Mouse (Mus musculus) thymus, postnatal 0 days (tissue): ENCODE results near the gene Fam196b. TPM values are rescaled to one million over a fixed set of nuclear protein-coding genes. Genes with fewer than 3 reads are reported as not detected.

Experiments
- DNase-seq: peaks from one replicate; pipeline ENCODE4 v3.0.0-alpha.2; 2015; ENCODE audit warnings: low spot score
- polyA plus RNA-seq: library from polyadenylated mRNA; unstranded; fragments of >200 nt; fragmentation: Nextera tagmentation; extraction: Ambion mirVana; gene quantifications from 2 replicates; pipeline ENCODE4 v1.2.1, GENCODE M21; 2015

Fam196b gene
- polyA plus RNA-seq, 1 experiment from 2014 or later = 1.9 TPM

DNA sequence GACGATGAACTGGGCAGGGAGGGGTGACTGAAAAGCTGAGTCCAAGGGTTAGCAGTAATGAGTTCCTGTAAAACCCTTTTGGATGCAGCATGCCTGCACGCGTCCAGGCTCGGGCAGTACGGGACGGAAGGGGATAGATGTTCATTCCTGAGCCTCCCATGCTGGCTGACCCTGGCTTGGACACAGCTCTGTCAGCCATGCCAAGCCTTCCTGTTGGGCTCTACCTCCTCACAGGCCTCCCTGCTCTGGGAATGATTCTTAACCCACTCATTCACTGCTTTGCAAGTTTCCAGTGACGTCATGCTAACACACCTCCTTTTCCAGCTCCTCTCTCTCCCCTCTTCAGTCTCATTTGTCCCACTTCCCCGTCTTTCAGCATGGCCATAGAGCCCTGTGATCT lies 9.0 kb downstream of the Fam196b start:
- DNase-seq = no peak

DNA sequence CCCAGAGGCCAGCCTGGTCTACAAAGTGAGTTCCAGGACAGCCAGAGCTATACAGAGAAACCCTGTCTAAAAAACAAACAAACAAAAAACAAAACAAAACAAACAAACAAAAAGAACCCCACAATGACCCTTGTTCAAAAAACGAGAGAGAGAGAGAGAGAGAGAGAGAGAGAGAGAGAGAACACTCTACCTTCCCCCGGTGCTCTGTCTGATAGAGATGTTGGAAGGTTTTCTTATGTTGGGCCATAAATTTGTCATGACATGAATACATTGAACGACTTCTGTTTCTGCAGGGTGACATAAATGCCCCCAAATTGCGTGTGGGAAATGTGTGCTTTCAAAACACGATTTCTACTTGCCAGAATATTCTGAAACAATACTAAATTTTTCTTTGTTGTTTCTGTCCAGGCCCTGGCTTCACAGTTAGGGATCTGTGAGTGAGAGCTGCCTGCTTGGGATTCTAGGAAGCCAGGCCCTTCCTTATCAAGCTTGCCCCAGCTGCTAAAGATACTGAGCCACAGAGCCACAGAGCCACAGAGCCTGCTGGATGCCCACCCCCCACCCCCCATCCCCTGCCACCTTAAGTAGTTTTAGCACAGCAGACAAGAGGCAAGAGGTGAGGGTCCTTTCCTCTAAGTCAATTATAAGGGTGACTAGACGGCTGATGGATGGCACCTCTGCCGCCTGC lies 17.9 kb downstream of the Fam196b start:
- DNase-seq = no peak

DNA sequence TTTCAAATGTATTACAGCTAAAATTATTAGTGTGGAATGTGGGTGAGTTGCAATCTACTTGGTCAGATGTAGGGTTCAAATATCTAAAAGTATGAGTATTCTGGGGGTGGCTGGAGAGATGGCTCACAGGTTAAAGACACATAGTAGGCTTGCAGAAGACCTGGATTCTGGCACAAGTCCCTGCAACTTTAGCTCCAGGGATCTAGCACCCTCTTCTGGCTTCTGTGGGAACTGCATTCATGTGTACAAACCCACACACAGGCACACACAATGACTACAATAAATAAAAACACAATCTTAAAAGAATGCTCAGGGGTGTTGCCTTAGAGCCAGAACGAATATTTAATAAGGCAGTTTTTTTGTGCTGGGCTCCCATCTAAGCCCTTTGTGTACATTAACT lies 23.3 kb downstream of the Fam196b start:
- DNase-seq = no peak

DNA sequence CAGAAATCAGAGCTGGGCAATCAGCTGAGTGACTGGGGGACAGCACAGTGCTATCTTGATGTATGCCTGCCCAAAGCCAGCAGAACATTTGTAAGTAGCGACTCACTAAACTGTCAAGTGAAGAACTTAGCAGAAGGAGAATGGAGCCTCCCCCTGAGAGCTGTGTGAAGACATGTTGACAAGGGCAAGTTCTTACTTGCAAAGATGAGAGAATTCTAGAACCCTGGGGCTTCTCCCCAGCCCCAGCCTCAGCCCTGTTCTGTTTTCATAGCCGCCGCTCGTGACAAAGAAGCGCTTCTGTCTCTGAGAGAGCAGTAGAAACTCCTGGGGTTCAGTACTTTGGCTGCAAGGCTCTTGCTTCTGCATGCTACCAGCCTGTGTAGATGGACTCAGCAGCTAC lies 25.1 kb downstream of the Fam196b start:
- no peak for DNase-seq

DNA sequence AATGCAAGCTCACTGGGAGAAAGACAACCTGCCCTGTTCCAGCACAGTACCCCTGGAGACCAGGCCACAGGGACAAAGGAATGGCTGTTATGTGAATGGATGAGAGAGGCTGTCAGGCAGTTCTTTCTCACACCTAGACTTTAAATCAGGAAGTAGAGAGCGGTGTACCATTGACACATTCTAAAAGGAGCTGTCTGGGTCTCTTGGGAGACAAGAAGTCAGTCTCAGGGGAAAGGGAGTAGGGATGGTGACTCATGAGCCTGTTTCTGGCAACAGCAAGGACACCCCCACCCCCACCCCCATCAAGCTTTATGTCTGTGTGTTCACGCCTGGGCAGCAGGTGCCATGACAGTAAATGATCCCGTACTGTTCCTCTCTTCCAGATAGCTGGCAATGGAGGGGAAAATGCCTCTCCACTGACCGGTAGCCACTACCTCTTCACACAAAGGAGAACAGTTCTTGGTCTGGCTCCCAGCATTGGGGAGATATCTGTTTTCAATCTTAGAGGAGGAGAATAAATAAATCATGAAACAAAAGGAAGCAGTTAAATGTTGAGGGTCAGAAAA lies 29.2 kb downstream of the Fam196b start:
- no peak for DNase-seq

DNA sequence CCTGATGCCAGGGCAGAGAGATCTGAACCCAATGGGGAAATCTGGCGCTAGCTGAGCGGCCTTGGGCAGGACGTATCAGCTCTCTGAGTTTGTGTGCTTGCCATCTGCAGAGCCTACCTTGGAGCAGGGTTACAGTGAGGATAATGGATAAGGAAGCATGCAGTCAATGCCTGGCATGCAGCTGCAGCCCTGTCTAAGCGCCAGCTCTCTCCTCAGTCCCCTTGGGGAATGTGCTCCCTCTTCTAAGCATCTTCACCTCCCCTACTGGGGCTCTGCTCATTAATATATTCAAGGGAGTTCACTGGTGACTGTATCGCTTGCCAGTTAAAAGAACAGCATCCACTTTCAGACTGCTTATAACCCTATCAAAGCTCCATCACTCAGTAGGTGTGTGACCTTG lies 29.7 kb downstream of the Fam196b start:
- DNase-seq = no peak

DNA sequence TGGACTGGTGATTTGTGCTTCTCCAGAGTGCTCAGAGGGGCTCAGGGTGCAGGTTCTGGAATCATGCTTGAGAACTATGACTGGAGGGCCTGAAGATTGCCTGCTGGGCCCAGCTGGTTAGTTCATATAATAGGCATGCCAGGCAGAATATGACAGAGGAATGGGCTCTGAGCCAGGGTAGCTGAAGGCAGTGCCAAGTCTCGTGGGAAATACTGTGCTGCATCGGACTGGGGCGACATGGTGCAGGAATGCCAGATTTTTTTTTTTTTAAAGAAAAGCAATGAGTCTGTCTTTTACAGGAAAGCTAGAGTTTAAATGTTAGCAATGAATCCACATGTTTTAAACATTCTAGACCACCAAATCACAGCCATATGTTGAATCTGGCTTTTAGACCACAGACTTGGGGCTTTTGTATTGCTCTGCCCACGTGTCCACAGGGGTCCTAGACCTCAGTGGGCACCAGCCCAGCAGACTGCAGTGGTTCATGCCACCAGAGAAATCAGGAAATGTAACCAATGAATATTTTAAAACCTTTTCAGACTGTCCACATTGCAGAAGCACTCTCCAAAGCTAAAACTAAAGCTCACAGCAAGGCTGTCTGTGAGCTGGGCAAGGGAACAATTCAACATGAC lies 33.8 kb downstream of the Fam196b start:
- no peak for DNase-seq

DNA sequence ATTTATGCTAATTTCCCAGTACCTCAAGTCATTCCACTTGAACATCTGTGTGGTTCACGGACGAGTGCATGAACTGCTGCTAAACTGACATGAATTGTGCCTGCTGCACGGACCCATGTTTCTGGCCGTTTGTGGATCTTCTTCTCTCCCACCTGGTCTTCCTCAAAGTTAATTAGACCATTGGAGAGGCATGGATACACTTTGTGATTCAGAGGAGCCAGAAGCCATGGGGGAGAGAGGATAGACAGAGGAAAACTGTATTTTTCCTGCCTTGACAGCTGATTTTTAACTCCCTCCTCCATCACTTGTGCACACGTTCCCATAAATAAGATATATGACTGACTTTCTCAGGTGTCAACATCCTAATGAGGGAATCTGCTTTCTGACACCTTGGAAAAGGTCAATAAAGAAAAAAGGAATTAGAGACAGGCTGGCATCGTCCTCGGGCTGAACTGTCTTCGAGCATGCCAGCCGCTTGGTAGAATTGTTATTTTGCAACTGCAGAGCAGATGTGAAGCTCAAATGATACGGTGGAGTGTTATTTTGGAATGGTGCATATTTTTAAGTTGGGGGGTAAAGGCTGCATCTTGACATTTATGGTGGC lies 34.9 kb downstream of the Fam196b start:
- no peak for DNase-seq

DNA sequence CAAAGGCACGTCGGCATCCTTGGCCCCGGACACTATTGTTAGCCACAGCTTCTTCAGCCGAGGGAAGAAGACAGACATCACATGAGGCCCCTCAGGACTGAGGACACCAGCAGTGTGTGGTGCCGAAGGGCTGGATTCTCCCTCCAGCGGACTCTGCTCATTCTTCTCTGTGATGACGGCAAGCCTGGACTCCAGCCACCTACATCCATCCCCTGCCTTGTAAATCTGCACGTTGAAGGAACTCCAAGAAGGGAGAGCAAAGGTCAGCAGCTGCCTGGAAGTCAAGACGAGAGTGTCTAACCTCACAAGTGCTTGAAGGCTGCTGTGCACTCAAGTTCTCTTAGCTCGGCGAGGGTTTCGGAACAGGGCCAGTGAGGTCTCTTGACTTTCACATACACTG lies 40.8 kb downstream of the Fam196b start:
- no peak for DNase-seq

DNA sequence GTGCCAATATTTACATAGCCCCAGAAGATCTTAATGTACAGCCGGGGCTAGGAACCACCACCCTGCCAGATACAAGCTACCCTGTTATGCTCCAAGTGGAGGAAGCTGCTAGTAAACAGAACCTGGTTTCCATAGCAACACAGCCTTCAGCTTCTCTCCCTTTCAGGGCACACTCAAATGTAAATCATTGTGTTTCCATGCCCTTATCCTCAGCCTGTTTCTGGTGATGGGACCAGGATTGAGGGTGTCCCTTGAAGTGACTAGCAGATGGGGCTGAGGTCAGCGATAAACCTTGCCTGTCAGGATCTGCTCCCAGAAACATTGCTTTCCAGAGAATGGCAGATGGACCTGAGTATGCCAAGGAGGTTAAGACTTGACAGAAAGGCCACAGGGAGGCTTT lies 41.5 kb downstream of the Fam196b start:
- DNase-seq = no peak

DNA sequence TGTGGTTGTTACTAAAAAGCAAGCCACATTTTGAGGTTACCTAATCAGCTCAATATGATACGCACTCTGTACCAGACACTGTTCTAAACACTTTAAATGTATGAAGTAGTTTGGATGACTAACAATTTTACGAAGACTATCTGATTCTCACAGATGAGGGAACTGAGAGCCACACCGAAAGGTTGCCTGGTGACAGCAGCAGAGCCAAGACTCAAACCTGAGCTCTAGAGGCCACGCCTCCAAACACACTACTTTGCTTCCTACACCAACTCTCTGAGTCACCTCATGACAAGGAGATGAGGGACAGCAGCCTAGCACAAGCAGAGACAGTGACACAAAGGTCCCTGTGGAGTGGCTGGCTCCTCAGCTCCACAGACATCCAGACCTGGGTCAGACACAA lies 57.6 kb downstream of the Fam196b start:
- DNase-seq = no peak

DNA sequence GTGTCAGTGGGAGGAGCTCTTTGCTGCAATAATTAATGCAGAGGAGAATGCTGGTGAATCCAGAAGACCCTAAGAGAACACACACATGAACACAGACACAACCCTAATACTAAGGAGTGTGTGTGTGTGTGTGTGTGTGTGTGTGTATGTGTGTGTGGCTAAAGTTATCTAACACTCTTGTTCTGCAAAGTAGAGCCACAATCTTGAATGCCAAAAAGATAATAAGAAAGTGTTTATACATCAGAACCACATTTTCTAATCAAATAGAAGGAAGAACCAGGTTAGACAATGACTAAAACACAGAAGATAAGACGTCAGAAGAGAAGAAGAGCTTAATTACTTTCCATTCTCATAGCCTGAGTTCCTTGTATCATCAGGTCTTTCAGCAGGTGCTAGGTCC lies 60.9 kb downstream of the Fam196b start:
- DNase-seq = no peak

DNA sequence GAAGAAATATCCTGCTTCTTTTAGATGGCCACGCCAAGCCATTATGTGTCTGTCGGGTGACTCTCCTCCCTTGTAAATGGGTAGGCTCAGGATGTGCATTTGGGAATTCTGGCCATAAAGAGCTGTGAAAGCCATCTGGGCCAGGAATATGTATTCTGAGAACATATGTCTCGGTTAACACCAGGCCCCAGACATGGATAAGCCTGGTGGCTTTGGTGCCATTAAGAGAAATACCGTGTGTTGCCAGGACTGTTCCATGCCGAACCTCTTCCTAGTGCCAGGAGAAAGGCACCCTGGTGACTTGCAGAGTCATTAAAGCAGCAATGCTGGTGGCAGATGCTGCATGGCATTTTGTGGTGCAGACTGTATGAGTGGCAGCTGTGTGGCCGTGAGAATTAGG lies 63.0 kb downstream of the Fam196b start:
- DNase-seq = no peak

DNA sequence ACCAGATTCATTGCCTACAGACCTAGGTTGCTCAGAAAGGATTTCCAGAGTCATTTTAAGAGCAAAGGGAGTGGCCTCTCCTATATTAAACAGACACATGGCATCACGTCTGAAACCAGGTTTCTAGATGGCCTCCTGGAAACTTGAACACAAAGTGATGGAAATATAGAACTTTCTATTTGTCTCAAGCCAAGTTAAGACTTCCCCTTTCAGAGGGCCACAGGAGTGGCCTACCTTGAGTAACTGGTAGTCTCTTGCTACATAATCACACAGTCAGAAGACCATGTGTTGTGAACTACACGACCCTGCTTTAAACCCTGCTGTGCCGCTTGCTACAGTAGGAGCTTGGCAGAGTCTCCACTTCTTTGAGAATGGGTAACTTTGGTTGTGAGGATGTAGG lies 68.9 kb downstream of the Fam196b start:
- DNase-seq = no peak

DNA sequence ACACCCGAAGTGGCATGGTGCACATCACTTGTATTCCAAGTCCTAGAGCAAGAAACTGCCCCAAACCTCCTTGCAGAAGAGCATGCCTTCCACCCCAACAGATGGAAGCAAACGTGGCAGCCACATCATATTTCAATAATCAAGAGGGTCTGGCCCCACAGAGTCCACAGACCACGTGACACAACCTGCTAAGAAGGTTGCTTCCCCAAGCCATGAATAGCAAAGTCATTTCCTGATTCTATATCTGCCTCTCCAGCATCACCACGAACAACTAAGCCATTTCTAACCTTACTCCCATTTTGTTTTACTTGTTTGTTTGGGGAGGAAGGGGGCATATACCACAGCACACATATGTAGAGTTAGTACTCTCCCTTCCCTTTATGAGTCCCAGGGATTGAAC lies 69.6 kb downstream of the Fam196b start:
- no peak for DNase-seq

DNA sequence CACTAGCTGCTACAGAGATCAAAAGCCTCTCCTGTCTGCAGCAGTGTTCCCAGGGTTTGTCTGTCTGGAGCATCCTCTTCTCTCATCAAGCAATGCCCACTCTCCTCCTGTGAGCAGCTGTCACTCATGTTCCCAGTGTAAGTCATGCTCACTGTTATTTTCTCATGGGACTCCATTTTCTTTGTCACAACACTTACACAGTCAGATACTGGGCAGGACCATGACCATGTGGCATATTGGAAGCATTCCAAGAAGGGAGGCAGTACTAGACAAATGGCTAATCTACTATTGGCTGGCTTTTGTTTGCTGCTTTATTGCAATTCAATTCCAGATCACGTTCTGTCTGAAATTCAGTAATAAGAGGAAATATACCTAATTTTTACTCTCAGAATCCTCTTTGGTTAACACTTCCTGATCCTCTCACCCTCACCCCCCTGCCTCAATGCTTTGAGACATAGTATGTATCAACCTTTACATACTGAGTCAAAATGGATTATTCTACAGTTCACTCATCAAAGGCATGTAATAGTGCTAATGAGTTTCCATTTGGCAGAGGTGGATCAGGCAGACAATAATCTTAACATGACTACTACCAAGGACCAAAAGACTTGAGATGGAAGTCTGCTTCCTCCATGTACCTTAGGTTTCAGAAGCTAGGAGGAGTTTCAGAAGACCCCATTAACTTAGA lies 70.5 kb downstream of the Fam196b start:
- no peak for DNase-seq

DNA sequence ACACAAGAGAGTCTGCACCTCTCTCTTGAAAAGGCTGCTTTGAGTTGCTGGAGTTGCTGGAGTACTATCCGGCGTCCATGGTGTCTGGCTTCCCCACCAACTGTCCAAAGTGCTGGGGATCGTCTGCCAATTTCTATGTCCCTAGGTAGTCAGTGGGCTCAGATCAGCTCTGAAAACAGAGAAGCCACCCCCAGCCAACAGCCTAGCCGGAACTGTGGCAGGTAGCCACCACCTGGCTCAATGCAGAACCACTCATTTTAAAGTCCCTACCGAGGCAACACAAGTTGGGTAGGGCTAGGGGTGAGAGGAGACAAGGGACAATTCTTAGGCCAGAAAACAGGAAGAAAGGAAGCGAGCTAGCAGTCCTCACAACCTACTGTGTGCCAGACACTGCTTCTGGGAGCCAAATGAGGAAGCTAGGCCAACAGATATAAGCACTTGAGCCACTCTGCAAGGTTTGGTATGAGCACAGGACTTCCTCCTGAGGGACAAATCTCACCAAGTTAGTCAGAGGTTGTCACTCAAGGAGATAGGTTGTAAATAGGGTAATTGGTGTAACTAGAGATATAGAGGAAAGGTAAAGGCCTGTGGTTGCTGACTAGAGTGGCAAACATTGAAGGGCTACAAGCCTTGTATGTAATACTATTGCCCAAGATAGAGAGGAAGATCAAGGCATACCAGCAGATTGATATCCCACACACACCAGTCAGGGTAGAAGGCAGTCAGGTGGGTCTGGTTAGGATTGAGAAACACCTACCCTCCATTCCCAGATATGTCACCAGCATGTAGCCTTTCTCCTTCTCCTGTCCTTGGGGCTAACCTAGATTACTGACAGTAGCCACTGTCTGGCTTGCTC lies 74.9 kb downstream of the Fam196b start:
- DNase-seq = no peak

DNA sequence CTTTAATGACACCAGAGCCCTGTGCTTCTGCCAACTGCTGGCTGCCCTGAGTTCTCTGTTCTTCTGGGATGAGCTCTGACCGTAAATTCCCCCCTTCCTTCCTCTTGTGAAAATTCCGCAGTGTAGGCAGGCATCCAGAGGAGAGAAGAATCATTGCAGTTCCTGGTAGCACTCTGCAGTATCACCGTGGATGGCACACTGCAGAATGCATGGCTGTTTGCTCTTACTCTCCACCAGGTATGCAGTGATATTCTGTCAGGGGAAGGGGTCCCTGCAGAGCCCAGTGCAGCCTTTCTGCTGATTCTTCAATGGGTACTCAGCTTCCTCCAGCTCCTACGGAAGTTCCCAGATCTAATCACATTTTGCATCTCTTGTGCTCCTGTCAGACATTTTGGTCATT lies 77.5 kb downstream of the Fam196b start:
- no peak for DNase-seq

DNA sequence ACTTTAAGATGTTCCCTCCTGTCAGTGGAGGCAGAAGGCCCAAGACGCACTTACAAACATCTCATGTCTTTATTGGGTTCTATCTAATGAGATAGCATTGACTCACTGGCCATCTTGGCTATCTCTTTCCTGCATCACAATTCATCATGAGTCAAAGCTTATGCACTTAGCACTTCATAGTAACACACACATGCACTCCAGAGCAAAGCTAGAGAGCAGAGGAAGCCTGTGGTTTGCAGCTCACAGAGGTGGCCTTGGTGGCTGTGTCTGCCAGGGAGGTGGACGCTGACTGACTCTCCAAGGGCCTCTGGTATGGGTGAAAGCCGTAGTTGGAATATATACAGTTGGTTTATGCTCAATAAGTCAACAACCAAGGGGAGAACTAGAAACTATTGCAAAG lies 81.2 kb downstream of the Fam196b start:
- DNase-seq = no peak

DNA sequence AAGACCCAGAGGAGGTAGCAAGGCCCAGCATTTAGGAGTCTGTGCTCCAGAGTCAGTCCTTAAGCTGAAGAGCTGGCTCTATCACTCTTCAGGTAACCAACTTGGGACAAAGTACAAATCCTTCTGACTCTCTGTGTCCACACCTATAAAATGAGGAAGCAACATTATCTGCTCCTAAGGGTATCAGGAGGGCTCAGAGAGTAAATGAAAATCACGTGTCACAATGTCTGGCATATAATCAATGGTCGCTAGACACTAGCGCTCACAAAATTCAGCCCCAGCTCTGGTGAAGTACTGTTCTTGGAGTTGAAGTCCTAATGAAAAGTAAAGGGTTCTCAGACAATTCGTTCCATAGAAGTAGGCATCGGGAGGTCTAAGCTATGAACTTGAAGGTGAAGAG lies 83.0 kb downstream of the Fam196b start:
- no peak for DNase-seq

DNA sequence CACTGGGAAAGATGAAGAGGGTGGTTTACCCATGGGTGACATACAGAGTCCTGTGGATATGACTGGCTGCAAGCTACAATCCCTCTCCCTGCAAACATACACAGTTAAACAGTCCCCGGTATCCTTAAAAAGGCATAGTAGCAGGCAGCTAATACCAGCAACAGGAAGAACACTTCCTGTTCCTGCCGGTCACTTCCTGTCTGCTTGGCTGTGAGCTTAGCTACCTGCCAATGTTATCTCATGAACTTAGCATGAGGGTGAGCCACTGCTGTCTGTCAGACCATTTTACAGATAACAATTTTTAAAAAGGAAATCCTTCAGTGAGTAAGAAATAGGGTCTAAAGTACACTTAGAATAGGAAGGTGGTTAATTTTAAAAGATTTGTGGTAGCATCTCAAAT lies 83.9 kb downstream of the Fam196b start:
- peak; percentile 13 for DNase-seq
